Mouse (Mus musculus) hindbrain, embryonic 16.5 days (tissue): Measurements from ENCODE around the gene Fkbp11. TPM values are rescaled to one million over a fixed set of nuclear protein-coding genes. Genes with fewer than 3 reads are reported as not detected.
"Not testable (repeated sequence)": the region's sequence is repeated elsewhere in the genome, so short reads cannot be mapped to it uniquely, and the experiment has no call there.

Experiments used
- ATAC-seq: fragments of 200-750 bp; cut with Nextera tagmentation; 2 replicates; pipeline ENCODE4 v1.8.0; 2017; ENCODE audit warnings: moderate TSS enrichment, moderate library complexity
- H3K27ac ChIP-seq: fragments of 300-500 bp; sonication (generic); 2 replicates; pipeline ENCODE4 v1.5.1; 2014; ENCODE audit warnings: low read depth, mild to moderate bottlenecking, control low read depth, low read length, moderate library complexity
- H3K27me3 ChIP-seq: fragments of 300-500 bp; sonication (generic); replicated peaks from 2 replicates; pipeline ENCODE4 v1.6.1; 2014; ENCODE audit warnings: low read length; ENCODE audit not compliant: control insufficient read depth, insufficient read depth
- H3K36me3 ChIP-seq: fragments of 300-500 bp; sonication (generic); 2 replicates; pipeline ENCODE4 v1.6.1; 2014; ENCODE audit warnings: mild to moderate bottlenecking, low read length, moderate library complexity, mixed read lengths; ENCODE audit not compliant: control insufficient read depth, insufficient read depth
- H3K4me1 ChIP-seq: fragments of 300-500 bp; sonication (generic); 2 replicates; pipeline ENCODE4 v1.6.1; 2014; ENCODE audit warnings: low read depth, low read length; ENCODE audit not compliant: control insufficient read depth, insufficient read depth
- H3K4me2 ChIP-seq: fragments of 300-500 bp; sonication (generic); 2 replicates; pipeline ENCODE4 v1.6.1; 2014; ENCODE audit warnings: mild to moderate bottlenecking, low read length, control low read depth, moderate library complexity
- H3K4me3 ChIP-seq: fragments of 300-500 bp; sonication (generic); 2 replicates; pipeline ENCODE4 v1.5.1; 2014; ENCODE audit warnings: mild to moderate bottlenecking, low read length, control low read depth, moderate library complexity
- H3K9ac ChIP-seq: fragments of 300-500 bp; sonication (generic); 2 replicates; pipeline ENCODE4 v1.6.1; 2014; ENCODE audit warnings: low read depth, mild to moderate bottlenecking, control low read depth, low read length, moderate library complexity
- H3K9me3 ChIP-seq: fragments of 300-500 bp; sonication (generic); 2 replicates; pipeline ENCODE4 v1.6.1; 2014; ENCODE audit warnings: mild to moderate bottlenecking, low read length, moderate library complexity; ENCODE audit not compliant: control insufficient read depth
- WGBS: fragments of 180-500 bp; shearing (Covaris S2); extraction: QIAGEN DNeasy Blood & Tissue Kit; methylation state at CpG from one replicate; pipeline ENCODE4 v1.1.7; 2014; 5-methylcytosine and 5-hydroxymethylcytosine counted together
- polyA plus RNA-seq: library from polyadenylated mRNA; unstranded; fragments of >200 nt; fragmentation: Nextera tagmentation; extraction: Ambion mirVana; gene quantifications from 2 replicates; pipeline ENCODE4 v1.2.1, GENCODE M21; 2015

Fkbp11 gene
- polyA plus RNA-seq, 1 experiment from 2014 or later, result 6.3 TPM

DNA sequence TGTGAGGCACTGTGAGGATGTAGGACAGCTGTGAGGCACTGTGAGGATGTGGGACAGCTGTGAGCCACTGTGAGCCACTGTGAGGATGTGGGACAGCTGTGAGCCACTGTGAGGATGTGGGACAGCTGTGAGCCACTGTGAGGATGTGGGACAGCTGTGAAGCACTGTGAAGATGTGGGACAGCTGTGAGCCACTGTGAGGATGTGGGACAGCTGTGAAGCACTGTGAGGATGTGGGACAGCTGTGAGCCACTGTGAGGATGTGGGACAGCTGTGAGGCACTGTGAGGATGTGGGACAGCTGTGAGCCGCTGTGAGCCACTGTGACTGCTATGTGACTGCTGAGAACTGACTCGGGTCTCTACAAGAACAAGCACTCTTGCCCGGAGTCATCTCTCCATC lies 15.9 kb upstream of the Fkbp11 start:
- not testable (repeated sequence) for H3K9ac ChIP-seq, H3K27ac ChIP-seq, H3K9me3 ChIP-seq, H3K4me1 ChIP-seq, H3K4me3 ChIP-seq, H3K27me3 ChIP-seq, H3K4me2 ChIP-seq, ATAC-seq
- H3K36me3 ChIP-seq, result peaks cover 29% of the 10 kb centered on the region
- WGBS, result 85% methylated on average over 3 of the region's 3 CpGs

DNA sequence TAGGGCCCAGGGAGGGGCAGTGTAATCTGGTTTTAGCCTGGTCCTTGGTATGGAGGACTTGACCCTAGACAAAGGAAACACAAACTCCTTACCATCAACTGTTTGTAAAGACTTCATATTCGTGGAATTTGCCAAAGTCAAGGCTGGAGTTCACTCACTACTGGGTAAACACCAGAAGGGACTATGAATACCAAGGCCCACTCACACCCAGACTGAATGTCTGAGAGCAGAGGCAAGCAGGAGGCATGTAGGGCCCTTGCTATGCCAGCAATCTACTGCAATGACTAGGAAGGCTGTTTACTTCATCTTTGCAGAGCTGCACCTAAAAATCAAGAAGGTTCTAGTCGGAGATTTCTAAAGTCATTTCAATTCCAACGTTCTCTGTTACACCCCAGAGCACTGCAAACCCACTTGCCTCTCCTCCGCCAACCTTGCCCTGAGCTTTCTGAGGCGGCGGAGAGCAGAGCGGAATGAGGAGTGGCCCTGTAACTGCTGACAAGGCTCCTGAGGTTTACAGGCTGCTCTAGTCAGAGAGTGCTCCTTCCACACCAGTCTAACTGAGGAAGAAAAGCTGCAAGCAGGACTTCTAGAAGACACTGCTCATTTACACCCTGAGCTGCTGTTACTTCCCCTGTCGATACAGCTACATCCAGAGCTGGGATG lies 14.9 kb upstream of the Fkbp11 start:
- Histone ChIP-seq H3K4me3 (no peak overlapping the region), H3K36me3 (peaks cover 29% of the 10 kb centered on the region), H3K27me3 (no peaks in the 10 kb centered on the region), H3K9me3 (no peaks in the 10 kb centered on the region), H3K9ac (no peak overlapping the region), H3K27ac (no peak overlapping the region), H3K4me2 (no peak overlapping the region), H3K4me1 (no peaks in the 10 kb centered on the region)
- no peak for ATAC-seq
- 92% methylated on average over 8 of the region's 8 CpGs for WGBS

DNA sequence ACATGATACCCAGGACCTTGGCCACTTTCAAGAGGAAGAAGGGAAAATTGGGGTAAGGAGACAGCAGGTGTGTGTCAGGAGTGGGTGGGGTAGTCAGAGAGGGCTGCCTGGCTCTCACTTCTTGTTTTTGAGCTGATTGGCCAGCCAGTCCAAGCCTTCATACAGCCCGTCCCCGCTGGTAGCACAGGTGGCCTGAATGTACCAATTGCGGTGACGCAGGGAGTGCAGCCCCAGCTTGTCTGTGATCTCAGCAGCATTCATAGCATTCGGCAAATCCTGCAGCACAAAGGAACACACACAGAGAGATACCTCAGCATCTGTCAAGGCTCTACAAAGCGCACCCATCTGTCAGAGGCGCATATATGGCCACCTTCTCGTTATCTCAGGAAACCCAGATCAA lies 12.2 kb upstream of the Fkbp11 start:
- no peak for ATAC-seq
- Histone ChIP-seq H3K4me2 (no peak overlapping the region), H3K36me3 (peaks cover 40% of the 10 kb centered on the region), H3K27me3 (no peaks in the 10 kb centered on the region), H3K4me3 (no peak overlapping the region), H3K9me3 (no peaks in the 10 kb centered on the region), H3K27ac (no peak overlapping the region), H3K9ac (no peak overlapping the region), H3K4me1 (no peaks in the 10 kb centered on the region)
- WGBS, result 87% methylated on average over 8 of the region's 8 CpGs

DNA sequence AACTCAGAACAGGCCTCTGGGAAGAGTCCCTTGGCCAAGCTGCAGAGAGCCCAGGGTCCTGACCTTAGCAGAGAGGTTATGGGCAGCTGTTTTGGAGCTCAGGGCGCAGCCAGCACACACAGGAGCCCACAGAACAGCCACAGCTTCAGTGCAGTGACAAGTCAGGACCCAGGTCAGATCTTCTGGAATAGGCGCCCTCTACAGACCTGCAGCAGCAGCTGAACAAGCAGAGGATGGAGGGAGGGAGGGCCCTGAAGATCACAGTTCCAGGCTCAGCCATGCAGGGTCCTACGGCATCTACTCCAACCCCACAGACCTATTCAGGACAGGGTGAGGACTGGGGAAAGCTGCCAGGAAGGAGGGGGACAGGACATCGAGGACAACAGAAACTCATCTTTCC lies 10.8 kb upstream of the Fkbp11 start:
- ATAC-seq, result peak; percentile 24; the same call in 1 of the 2 replicates
- no peak overlapping the region for H3K4me2 ChIP-seq
- H3K4me1 ChIP-seq, result no peaks in the 10 kb centered on the region
- no peak overlapping the region for H3K27ac ChIP-seq
- H3K9me3 ChIP-seq, result no peaks in the 10 kb centered on the region
- no peaks in the 10 kb centered on the region for H3K27me3 ChIP-seq
- H3K4me3 ChIP-seq, result no peak overlapping the region
- no peak overlapping the region for H3K9ac ChIP-seq
- H3K36me3 ChIP-seq, result peaks cover 40% of the 10 kb centered on the region
- 70% methylated on average over 4 of the region's 4 CpGs for WGBS

DNA sequence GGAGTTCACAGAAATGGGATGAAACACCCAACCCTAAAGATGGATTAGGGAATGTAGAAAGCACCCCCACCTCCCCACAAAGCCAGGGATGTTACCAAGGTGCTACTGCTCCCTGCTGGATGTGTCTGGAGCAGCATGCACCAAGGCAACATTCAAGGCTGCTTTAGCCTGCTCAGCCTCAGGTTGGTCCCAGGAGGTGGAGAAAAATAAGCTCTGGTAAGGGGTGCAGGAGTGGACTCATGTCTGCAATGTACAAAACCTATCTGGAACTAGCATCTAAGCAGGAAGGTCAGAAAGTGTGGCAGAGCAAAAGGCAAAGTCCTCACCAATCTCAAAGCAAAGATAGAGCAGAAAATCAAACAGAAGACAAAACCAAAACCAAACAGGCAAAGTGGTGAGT lies 9.9 kb upstream of the Fkbp11 start:
- no peak overlapping the region for H3K27ac ChIP-seq
- no peak overlapping the region for H3K9ac ChIP-seq
- H3K9me3 ChIP-seq, result no peaks in the 10 kb centered on the region
- H3K4me2 ChIP-seq, result no peak overlapping the region
- no peaks in the 10 kb centered on the region for H3K27me3 ChIP-seq
- no peak for ATAC-seq
- H3K36me3 ChIP-seq, result peaks cover 40% of the 10 kb centered on the region
- no peaks in the 10 kb centered on the region for H3K4me1 ChIP-seq
- H3K4me3 ChIP-seq, result no peak overlapping the region

DNA sequence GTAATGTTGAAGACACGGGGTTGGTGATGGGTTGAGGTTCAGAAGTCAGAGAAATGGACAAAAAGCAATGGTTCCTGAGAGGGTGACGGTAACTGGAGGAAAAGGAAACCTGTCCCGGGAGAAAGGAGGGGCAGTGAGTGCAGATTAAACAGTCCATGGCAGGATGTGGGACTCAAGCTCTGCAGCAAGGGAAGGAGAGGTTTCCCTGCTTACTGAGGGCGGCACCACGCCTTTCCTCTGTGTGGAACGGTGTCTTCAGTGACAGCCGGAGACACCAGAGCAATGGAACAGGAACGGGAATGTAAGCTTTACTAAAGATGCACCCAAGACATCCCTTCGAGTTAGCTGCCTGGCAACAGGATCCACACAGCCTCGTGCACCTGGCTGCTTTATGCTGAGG lies 8.5 kb upstream of the Fkbp11 start:
- Histone ChIP-seq H3K36me3 (peaks cover 34% of the 10 kb centered on the region), H3K9ac (no peak overlapping the region), H3K4me3 (no peak overlapping the region), H3K27me3 (no peaks in the 10 kb centered on the region), H3K27ac (no peak overlapping the region), H3K9me3 (no peaks in the 10 kb centered on the region), H3K4me2 (no peak overlapping the region), H3K4me1 (no peaks in the 10 kb centered on the region)
- WGBS, result 92% methylated on average over 10 of the region's 10 CpGs
- no peak for ATAC-seq

DNA sequence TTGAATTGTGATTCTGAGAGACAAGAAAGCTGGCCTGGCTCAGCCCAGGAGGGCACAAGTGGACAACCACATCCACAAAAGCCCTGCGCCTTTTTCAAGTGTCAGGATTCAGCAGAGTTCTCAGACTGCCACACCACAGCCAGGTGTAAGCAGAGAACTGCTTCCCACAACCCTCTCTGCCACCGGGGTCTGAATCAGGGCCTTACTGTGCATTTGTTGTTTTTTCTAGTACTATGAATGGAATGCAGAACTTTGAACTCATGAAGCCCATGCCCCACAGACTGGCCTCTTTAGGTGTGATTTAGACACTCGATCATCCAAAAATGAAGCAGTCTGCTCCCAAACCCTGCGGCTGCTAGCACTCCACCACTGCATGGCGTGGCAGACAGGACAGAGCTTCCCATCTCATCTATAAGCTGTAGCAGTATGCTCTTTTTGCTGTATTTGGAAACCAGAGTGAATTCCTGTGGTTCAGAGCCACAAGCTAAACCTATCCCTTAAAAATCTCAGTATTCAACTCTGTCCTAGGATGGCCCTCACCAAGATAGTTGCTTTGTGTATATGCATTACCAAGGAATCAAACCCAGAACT lies 6.1 kb upstream of the Fkbp11 start:
- no peaks in the 10 kb centered on the region for H3K4me1 ChIP-seq
- no peak overlapping the region for H3K27ac ChIP-seq
- H3K27me3 ChIP-seq, result no peaks in the 10 kb centered on the region
- peaks cover 12% of the 10 kb centered on the region for H3K36me3 ChIP-seq
- 89% methylated on average over 5 of the region's 5 CpGs for WGBS
- H3K9me3 ChIP-seq, result no peaks in the 10 kb centered on the region
- ATAC-seq, result no peak
- no peak overlapping the region for H3K9ac ChIP-seq
- H3K4me3 ChIP-seq, result no peak overlapping the region
- no peak overlapping the region for H3K4me2 ChIP-seq

DNA sequence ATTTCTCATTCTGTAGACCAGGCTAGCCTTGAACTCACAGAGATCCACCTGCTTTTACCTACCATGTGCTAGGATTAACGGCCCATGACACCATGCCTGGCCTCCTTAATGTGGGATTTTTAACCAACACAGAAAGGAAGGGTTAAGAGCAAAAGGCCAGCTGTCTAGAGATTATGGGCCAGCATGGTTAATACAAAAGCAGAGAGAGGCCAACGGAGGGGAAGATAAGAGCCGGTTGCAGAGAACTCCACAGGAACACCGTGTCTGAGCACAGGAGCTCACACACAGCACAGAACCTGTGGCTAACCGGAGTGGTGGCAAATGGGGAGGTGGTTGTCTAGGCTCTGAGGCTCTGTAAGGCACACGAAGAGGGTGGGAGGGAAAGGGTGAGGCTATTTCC lies 5.4 kb upstream of the Fkbp11 start:
- H3K4me2 ChIP-seq, result no peak overlapping the region
- no peak for ATAC-seq
- H3K27me3 ChIP-seq, result no peaks in the 10 kb centered on the region
- peaks cover 10% of the 10 kb centered on the region for H3K36me3 ChIP-seq
- no peaks in the 10 kb centered on the region for H3K9me3 ChIP-seq
- peaks cover under 1% of the 10 kb centered on the region; the same call in 1 of the 2 replicates for H3K4me1 ChIP-seq
- no peak overlapping the region for H3K9ac ChIP-seq
- H3K27ac ChIP-seq, result no peak overlapping the region
- WGBS, result 78% methylated on average over 6 of the region's 6 CpGs
- no peak overlapping the region for H3K4me3 ChIP-seq

DNA sequence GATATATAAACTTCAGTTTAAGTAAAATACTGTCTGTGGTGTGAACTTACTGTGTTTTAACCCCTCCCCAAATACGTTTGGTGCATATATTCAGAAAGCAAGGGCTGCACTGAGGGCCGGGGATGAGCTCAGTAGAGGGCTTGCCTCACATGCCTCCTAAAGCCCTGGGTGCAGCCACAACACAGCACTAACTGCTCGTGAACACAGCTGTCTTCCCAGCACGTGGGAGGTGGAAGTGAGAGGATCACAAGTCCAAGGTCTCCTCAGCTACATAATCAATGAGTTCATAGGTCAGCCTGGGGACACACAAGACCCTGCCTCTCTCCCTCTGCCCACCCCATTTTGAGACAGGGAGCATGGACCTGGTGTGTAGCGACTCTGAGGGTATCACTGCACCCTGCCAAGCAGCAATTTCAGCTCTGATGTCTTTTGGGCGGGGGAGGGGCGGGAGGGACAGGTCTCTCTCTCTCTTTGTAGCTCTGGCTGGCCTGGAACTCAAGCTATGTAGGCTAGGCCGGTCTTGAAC lies 4.1 kb upstream of the Fkbp11 start:
- peaks cover 9% of the 10 kb centered on the region for H3K36me3 ChIP-seq
- no peak overlapping the region for H3K27ac ChIP-seq
- H3K27me3 ChIP-seq, result no peaks in the 10 kb centered on the region
- no peak overlapping the region for H3K9ac ChIP-seq
- no peak for ATAC-seq
- H3K4me3 ChIP-seq, result no peak overlapping the region
- 68% methylated on average over 8 of the region's 8 CpGs for WGBS
- no peaks in the 10 kb centered on the region for H3K9me3 ChIP-seq
- no peak overlapping the region for H3K4me2 ChIP-seq
- peaks cover 12% of the 10 kb centered on the region for H3K4me1 ChIP-seq
